Mouse (Mus musculus): Measurements from ENCODE around the gene Ephb1. TPM values are rescaled to one million over a fixed set of nuclear protein-coding genes. Genes with fewer than 3 reads are reported as not detected.

The Ephb1 gene
- polyA plus RNA-seq, 1 experiment = 0.02 TPM

- TF ChIP-seq MAX (IDR thresholded peaks at IDR 0.05) (no peak), CEBPB (IDR thresholded peaks at IDR 0.05; ENCODE audit: low read depth) (no peak), MYOG (IDR thresholded peaks at IDR 0.05; ENCODE audit: control insufficient read depth, extremely low read depth, insufficient read length) (no peak), MYOD1 (IDR thresholded peaks at IDR 0.05; ENCODE audit: control insufficient read depth, insufficient read length, low read depth) (no peak), FOSL1 (IDR thresholded peaks at IDR 0.05; ENCODE audit: insufficient read depth, low read length, poor library complexity, severe bottlenecking) (no peak), CTCF (IDR thresholded peaks at IDR 0.05; ENCODE audit: control insufficient read depth, insufficient read depth, insufficient read length) (no peak), USF1 (IDR thresholded peaks at IDR 0.05; ENCODE audit: low read depth) (no peak)
- Histone ChIP-seq H3K27me3 (ENCODE audit: control insufficient read depth, insufficient read depth, insufficient read length) (no peaks in the 10 kb centered on the region), H3ac (ENCODE audit: control insufficient read depth, insufficient read length, low read depth) (no peak overlapping the region), H3K36me3 (ENCODE audit: control insufficient read depth, insufficient read depth) (no peaks in the 10 kb centered on the region), H3K79me2 (ENCODE audit: control insufficient read depth, insufficient read depth) (no peaks in the 10 kb centered on the region), H3K79me3 (ENCODE audit: low read depth) (no peaks in the 10 kb centered on the region), H3K4me3 (ENCODE audit: insufficient read depth, poor library complexity, severe bottlenecking) (no peak overlapping the region)
Measured at GRCm38 (mm10) chr9:102293605-102294004, 60.9 kb downstream of the Ephb1 start.

- no peak overlapping the region for H3ac ChIP-seq (ENCODE audit: control insufficient read depth, insufficient read length, low read depth)
- H3K79me2 ChIP-seq (ENCODE audit: control insufficient read depth, insufficient read depth) = no peaks in the 10 kb centered on the region
- H3K27me3 ChIP-seq (ENCODE audit: control insufficient read depth, insufficient read depth, insufficient read length) = no peaks in the 10 kb centered on the region
- no peaks in the 10 kb centered on the region for H3K79me3 ChIP-seq (ENCODE audit: low read depth)
- TF ChIP-seq CTCF (IDR thresholded peaks at IDR 0.05; ENCODE audit: control insufficient read depth, insufficient read depth, insufficient read length) = no peak
- no peak for TF ChIP-seq MYOD1 (IDR thresholded peaks at IDR 0.05; ENCODE audit: control insufficient read depth, insufficient read length, low read depth)
- no peak for TF ChIP-seq MAX (IDR thresholded peaks at IDR 0.05)
- TF ChIP-seq MYOG (IDR thresholded peaks at IDR 0.05; ENCODE audit: control insufficient read depth, extremely low read depth, insufficient read length) = no peak
- no peak for TF ChIP-seq USF1 (IDR thresholded peaks at IDR 0.05; ENCODE audit: low read depth)
- TF ChIP-seq CEBPB (IDR thresholded peaks at IDR 0.05; ENCODE audit: low read depth) = no peak
- TF ChIP-seq FOSL1 (IDR thresholded peaks at IDR 0.05; ENCODE audit: insufficient read depth, low read length, poor library complexity, severe bottlenecking) = no peak
- no peaks in the 10 kb centered on the region for H3K36me3 ChIP-seq (ENCODE audit: control insufficient read depth, insufficient read depth)
- H3K4me3 ChIP-seq (ENCODE audit: insufficient read depth, poor library complexity, severe bottlenecking) = no peak overlapping the region
Measured at GRCm38 (mm10) chr9:102291230-102291629, 63.3 kb downstream of the Ephb1 start.

- no peaks in the 10 kb centered on the region for H3K36me3 ChIP-seq (ENCODE audit: control insufficient read depth, insufficient read depth)
- H3K27me3 ChIP-seq (ENCODE audit: control insufficient read depth, insufficient read depth, insufficient read length) = no peaks in the 10 kb centered on the region
Measured at GRCm38 (mm10) chr9:102288356-102288755, 66.1 kb downstream of the Ephb1 start.

GRCm38 (mm10) chr9:102275931-102276330 is 78.6 kb downstream of the Ephb1 start:
- H3K4me3 ChIP-seq (ENCODE audit: insufficient read depth, poor library complexity, severe bottlenecking) = no peak overlapping the region

More at GRCm38 (mm10) chr9:102288356-102288755, 66.1 kb downstream of the Ephb1 start:
- H3K79me3 ChIP-seq (ENCODE audit: low read depth) = no peaks in the 10 kb centered on the region
- no peak overlapping the region for H3ac ChIP-seq (ENCODE audit: control insufficient read depth, insufficient read length, low read depth)
- no peaks in the 10 kb centered on the region for H3K79me2 ChIP-seq (ENCODE audit: control insufficient read depth, insufficient read depth)
- no peak overlapping the region for H3K4me3 ChIP-seq (ENCODE audit: insufficient read depth, poor library complexity, severe bottlenecking)
- TF ChIP-seq CEBPB (IDR thresholded peaks at IDR 0.05; ENCODE audit: low read depth) (no peak), USF1 (IDR thresholded peaks at IDR 0.05; ENCODE audit: low read depth) (no peak), CTCF (IDR thresholded peaks at IDR 0.05; ENCODE audit: control insufficient read depth, insufficient read depth, insufficient read length) (no peak), MYOD1 (IDR thresholded peaks at IDR 0.05; ENCODE audit: control insufficient read depth, insufficient read length, low read depth) (no peak), FOSL1 (IDR thresholded peaks at IDR 0.05; ENCODE audit: insufficient read depth, low read length, poor library complexity, severe bottlenecking) (no peak), MAX (IDR thresholded peaks at IDR 0.05) (no peak), MYOG (IDR thresholded peaks at IDR 0.05; ENCODE audit: control insufficient read depth, extremely low read depth, insufficient read length) (no peak)

GRCm38 (mm10) chr9:102274016-102274415 is 80.5 kb downstream of the Ephb1 start:
- no peaks in the 10 kb centered on the region for H3K79me3 ChIP-seq (ENCODE audit: low read depth)
- no peak overlapping the region for H3ac ChIP-seq (ENCODE audit: control insufficient read depth, insufficient read length, low read depth)
- H3K4me3 ChIP-seq (ENCODE audit: insufficient read depth, poor library complexity, severe bottlenecking) = no peak overlapping the region
- no peaks in the 10 kb centered on the region for H3K36me3 ChIP-seq (ENCODE audit: control insufficient read depth, insufficient read depth)
- peaks cover 14% of the 10 kb centered on the region for H3K27me3 ChIP-seq (ENCODE audit: control insufficient read depth, insufficient read depth, insufficient read length)
- H3K79me2 ChIP-seq (ENCODE audit: control insufficient read depth, insufficient read depth) = no peaks in the 10 kb centered on the region
- TF ChIP-seq CTCF (IDR thresholded peaks at IDR 0.05; ENCODE audit: control insufficient read depth, insufficient read depth, insufficient read length) (no peak), FOSL1 (IDR thresholded peaks at IDR 0.05; ENCODE audit: insufficient read depth, low read length, poor library complexity, severe bottlenecking) (no peak), MYOD1 (IDR thresholded peaks at IDR 0.05; ENCODE audit: control insufficient read depth, insufficient read length, low read depth) (no peak), MYOG (IDR thresholded peaks at IDR 0.05; ENCODE audit: control insufficient read depth, extremely low read depth, insufficient read length) (no peak), MAX (IDR thresholded peaks at IDR 0.05) (no peak), CEBPB (IDR thresholded peaks at IDR 0.05; ENCODE audit: low read depth) (no peak), USF1 (IDR thresholded peaks at IDR 0.05; ENCODE audit: low read depth) (no peak)

More at GRCm38 (mm10) chr9:102275931-102276330, 78.6 kb downstream of the Ephb1 start:
- Histone ChIP-seq H3K27me3 (ENCODE audit: control insufficient read depth, insufficient read depth, insufficient read length) (peaks cover 12% of the 10 kb centered on the region), H3K79me2 (ENCODE audit: control insufficient read depth, insufficient read depth) (no peaks in the 10 kb centered on the region), H3K36me3 (ENCODE audit: control insufficient read depth, insufficient read depth) (no peaks in the 10 kb centered on the region), H3ac (ENCODE audit: control insufficient read depth, insufficient read length, low read depth) (no peak overlapping the region), H3K79me3 (ENCODE audit: low read depth) (no peaks in the 10 kb centered on the region)
- no peak for TF ChIP-seq CEBPB (IDR thresholded peaks at IDR 0.05; ENCODE audit: low read depth)
- no peak for TF ChIP-seq CTCF (IDR thresholded peaks at IDR 0.05; ENCODE audit: control insufficient read depth, insufficient read depth, insufficient read length)
- no peak for TF ChIP-seq MAX (IDR thresholded peaks at IDR 0.05)
- TF ChIP-seq USF1 (IDR thresholded peaks at IDR 0.05; ENCODE audit: low read depth) = no peak
- no peak for TF ChIP-seq MYOG (IDR thresholded peaks at IDR 0.05; ENCODE audit: control insufficient read depth, extremely low read depth, insufficient read length)

GRCm38 (mm10) chr9:102273469-102273808 is 81.1 kb downstream of the Ephb1 start:
- H3ac ChIP-seq (ENCODE audit: control insufficient read depth, insufficient read length, low read depth) = no peak overlapping the region
- no peak overlapping the region for H3K4me3 ChIP-seq (ENCODE audit: insufficient read depth, poor library complexity, severe bottlenecking)
- no peaks in the 10 kb centered on the region for H3K79me2 ChIP-seq (ENCODE audit: control insufficient read depth, insufficient read depth)
- no peaks in the 10 kb centered on the region for H3K36me3 ChIP-seq (ENCODE audit: control insufficient read depth, insufficient read depth)
- TF ChIP-seq CEBPB (IDR thresholded peaks at IDR 0.05; ENCODE audit: low read depth) (no peak), USF1 (IDR thresholded peaks at IDR 0.05; ENCODE audit: low read depth) (no peak), MYOG (IDR thresholded peaks at IDR 0.05; ENCODE audit: control insufficient read depth, extremely low read depth, insufficient read length) (no peak), MAX (IDR thresholded peaks at IDR 0.05) (no peak), FOSL1 (IDR thresholded peaks at IDR 0.05; ENCODE audit: insufficient read depth, low read length, poor library complexity, severe bottlenecking) (no peak), MYOD1 (IDR thresholded peaks at IDR 0.05; ENCODE audit: control insufficient read depth, insufficient read length, low read depth) (no peak), CTCF (IDR thresholded peaks at IDR 0.05; ENCODE audit: control insufficient read depth, insufficient read depth, insufficient read length) (no peak)
- H3K27me3 ChIP-seq (ENCODE audit: control insufficient read depth, insufficient read depth, insufficient read length) = peaks cover 18% of the 10 kb centered on the region
- H3K79me3 ChIP-seq (ENCODE audit: low read depth) = no peaks in the 10 kb centered on the region
